Mouse (Mus musculus) left cerebral cortex, postnatal 4 days (tissue): ENCODE data around the gene Med4. TPM values are rescaled to one million over a fixed set of nuclear protein-coding genes. Genes with fewer than 3 reads are reported as not detected.
A peak's percentile ranks its signal among the peaks of the same experiment; 100 is the strongest.

ENCODE experiments used
- DNase-seq: peaks from one replicate; pipeline ENCODE4 v3.0.0-alpha.2; 2022
- intact Hi-C: fragments of 180-260 bp; cut with DNase I; formaldehyde crosslinking; loops from one replicate; pipeline ENCODE4 v1.15.1; 2025
- total RNA-seq, 2 experiments: library from RNA; stranded (reverse); gene quantifications; 2 replicates each; pipeline ENCODE4 v1.2.3; 2021

Med4 gene
- total RNA-seq, 2 experiments from 2014 or later = 34.9 to 43.6 TPM

DNA sequence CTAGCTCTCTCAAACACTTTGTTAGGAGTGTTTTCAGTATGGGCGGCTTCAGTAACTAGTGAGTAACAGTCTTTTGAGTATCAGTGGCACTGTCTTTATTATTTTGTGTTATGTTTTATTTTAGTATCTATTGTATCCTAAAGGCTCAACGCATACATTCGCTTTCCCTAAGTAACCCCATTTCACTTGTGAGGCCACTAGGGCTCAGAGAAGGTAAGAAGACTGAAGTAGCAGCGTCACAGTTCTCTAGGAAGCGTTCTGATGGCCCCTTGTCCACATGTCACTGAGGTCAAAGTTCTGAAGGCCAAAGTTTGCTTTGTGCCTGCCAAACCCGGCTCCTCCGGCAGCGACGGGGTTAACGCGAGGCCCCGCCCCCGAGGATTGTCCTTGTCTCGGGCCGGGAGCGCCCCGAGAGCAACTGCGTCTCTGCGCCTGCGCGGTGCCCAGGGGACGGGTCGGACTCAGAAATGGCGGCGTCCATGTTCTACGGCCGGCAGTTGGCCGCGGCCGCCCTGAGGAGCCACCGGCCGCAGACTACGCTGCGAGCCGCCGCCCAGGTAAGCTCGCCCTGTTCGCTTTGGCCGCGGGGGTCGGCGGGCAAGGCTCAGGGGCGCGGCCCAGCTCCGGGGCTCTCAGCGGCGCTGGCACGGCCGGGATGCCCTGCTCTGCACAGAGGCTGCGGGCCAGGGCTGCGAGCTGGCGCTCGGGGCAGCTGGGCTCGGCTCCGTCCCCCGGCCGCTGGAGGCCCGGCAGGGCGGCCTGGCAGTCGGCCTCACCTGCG is 42.7 kb downstream of the Med4 start:
- intact Hi-C loops = no loop called here
- DNase-seq = peak; percentile 97

DNA sequence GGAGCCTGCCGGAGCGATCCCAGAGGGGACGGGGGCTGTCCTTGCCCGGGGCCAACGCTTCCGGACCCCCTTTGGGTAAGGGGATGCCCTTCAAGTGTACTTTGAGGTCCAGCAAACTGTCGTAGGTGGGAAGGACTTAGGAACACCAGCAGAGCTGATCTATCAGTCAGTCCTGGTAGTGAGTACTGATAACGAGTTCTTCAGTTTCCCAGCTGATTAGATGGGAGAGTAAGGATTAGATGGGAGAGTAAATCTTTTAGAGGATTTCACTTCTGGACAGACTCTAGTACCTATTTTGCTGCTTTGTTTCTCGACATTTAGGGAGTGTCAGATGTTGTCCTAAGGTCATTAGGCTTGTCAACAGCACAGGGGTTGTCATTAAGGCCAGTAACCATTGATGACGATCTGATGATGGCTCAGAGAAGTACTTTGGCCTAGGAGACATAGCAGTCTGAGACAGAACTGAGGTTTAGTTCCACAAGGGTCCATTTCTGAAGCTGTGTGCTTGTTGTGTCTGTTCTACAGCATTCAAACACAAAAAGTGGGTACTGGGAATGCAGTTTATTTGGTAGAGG is 43.4 kb downstream of the Med4 start:
- intact Hi-C loops = no loop called here
- no peak for DNase-seq

Other genes starting within 250 kb of the Med4 start
- gene Rb1, start 184.2 kb upstream of the Med4 start, total RNA-seq = 10 to 100 TPM; 45.8 to 49.0 TPM
- 100 to 1,000 TPM; 363 to 375 TPM for gene Itm2b, start 124.7 kb upstream of the Med4 start, total RNA-seq
- gene Sucla2, start 15.3 kb downstream of the Med4 start, total RNA-seq = 100 to 1,000 TPM; 103 to 107 TPM
- 1 to 10 TPM; 4.6 to 6.1 TPM for gene Nudt15, start 38.2 kb downstream of the Med4 start, total RNA-seq
- not detected for gene Gm21750, start 151.2 kb downstream of the Med4 start, total RNA-seq